Mouse (Mus musculus) hindbrain, embryonic 11.5 days (tissue): ENCODE measurements around the gene Adarb2. TPM values are rescaled to one million over a fixed set of nuclear protein-coding genes. Genes with fewer than 3 reads are reported as not detected.
"Not testable (repeated sequence)": the region's sequence is repeated elsewhere in the genome, so short reads cannot be mapped to it uniquely, and the experiment has no call there.

ENCODE experiments used
- ATAC-seq: fragments of 200-750 bp; cut with Nextera tagmentation; 2 replicates; pipeline ENCODE4 v1.8.0; 2017; ENCODE audit warnings: mild to moderate bottlenecking, moderate TSS enrichment, moderate library complexity; ENCODE audit not compliant: low FRiP score
- DNase-seq: peaks from one replicate; pipeline ENCODE4 v3.0.0-alpha.2; 2015; ENCODE audit warnings: low spot score
- H3K27ac ChIP-seq: fragments of 300-500 bp; sonication (generic); 2 replicates; pipeline ENCODE4 v1.5.1; 2014; ENCODE audit warnings: mild to moderate bottlenecking, low read depth, low read length
- H3K27me3 ChIP-seq: fragments of 300-500 bp; sonication (generic); 2 replicates; pipeline ENCODE4 v1.6.1; 2014; ENCODE audit warnings: mild to moderate bottlenecking, low read length, moderate library complexity, mixed read lengths; ENCODE audit not compliant: control insufficient read depth, insufficient read depth
- H3K36me3 ChIP-seq: fragments of 300-500 bp; sonication (generic); 2 replicates; pipeline ENCODE4 v1.6.1; 2014; ENCODE audit warnings: mild to moderate bottlenecking, low read length, moderate library complexity, mixed read lengths; ENCODE audit not compliant: control insufficient read depth, insufficient read depth
- H3K4me1 ChIP-seq: fragments of 300-500 bp; sonication (generic); replicated peaks from 2 replicates; pipeline ENCODE4 v1.6.1; 2014; ENCODE audit warnings: low read length, mixed read lengths; ENCODE audit not compliant: control insufficient read depth, insufficient read depth
- H3K4me2 ChIP-seq: fragments of 300-500 bp; sonication (generic); replicated peaks from 2 replicates; pipeline ENCODE4 v1.6.1; 2014; ENCODE audit warnings: mild to moderate bottlenecking, low read depth, low read length
- H3K4me3 ChIP-seq: fragments of 300-500 bp; sonication (generic); 2 replicates; pipeline ENCODE4 v1.5.1; 2014; ENCODE audit warnings: low read depth, low read length
- H3K9ac ChIP-seq: fragments of 300-500 bp; sonication (generic); 2 replicates; pipeline ENCODE4 v1.6.1; 2014; ENCODE audit warnings: low read depth, low read length
- H3K9me3 ChIP-seq: fragments of 300-500 bp; sonication (generic); 2 replicates; pipeline ENCODE4 v1.6.1; 2016; ENCODE audit warnings: low read length; ENCODE audit not compliant: control insufficient read depth
- WGBS: fragments of 180-500 bp; shearing (Covaris S2); extraction: QIAGEN DNeasy Blood & Tissue Kit; methylation state at CpG from one replicate; pipeline ENCODE4 v1.1.7; 2014; 5-methylcytosine and 5-hydroxymethylcytosine counted together
- polyA plus RNA-seq: library from polyadenylated mRNA; unstranded; fragments of >200 nt; fragmentation: Nextera tagmentation; extraction: Ambion mirVana; gene quantifications from 2 replicates; pipeline ENCODE4 v1.2.1, GENCODE M21; 2014

Gene Adarb2
- polyA plus RNA-seq, 1 experiment from 2014 or later: 19.3 TPM

DNA sequence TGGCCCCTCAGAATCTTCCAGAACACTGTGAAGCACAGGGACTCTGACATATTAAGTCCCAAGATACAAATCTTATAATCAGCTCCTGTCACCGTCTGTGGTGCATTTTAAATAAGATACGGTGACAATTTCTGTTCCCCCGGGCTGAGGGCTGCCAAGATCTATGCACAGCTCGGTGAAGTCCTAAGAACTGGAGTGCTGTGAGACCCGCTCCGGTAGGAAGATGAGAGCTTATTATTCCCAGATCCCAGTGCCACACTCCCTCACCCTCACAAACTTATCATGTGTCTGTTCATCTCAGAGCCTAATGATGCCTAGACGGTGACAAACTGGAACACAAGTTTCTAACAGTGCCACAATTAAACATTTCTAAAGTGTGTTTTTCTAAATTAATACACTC lies 384.8 kb downstream of the Adarb2 start:
- no peak for ATAC-seq
- Histone ChIP-seq H3K4me2 (no peak overlapping the region), H3K27ac (no peak overlapping the region), H3K4me3 (no peak overlapping the region), H3K36me3 (no peaks in the 10 kb centered on the region), H3K4me1 (no peaks in the 10 kb centered on the region), H3K27me3 (no peaks in the 10 kb centered on the region), H3K9me3 (no peaks in the 10 kb centered on the region), H3K9ac (no peak overlapping the region)
- whole genome bisulfite sequencing: 88% methylated on average over 7 of the region's 7 CpGs
- no peak for DNase-seq

DNA sequence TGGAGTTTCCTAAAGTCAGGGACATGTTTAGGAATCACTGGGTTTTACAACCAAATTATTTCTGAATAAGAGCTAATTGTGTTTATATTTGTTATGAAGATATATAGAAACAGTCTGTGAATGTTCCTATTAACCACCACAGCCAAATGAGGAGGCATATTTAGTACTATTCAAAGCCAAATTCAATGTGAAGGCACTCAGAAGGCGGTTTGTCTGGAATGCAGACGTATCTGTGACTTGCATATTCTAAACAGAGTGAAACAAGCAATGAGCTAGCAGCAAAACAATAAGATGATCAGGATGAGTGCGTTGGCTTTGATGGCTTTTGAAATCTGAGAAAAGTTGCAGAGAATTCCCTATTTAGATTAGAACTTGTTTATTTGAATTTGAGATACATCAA lies 387.8 kb downstream of the Adarb2 start:
- H3K27me3 ChIP-seq: no peaks in the 10 kb centered on the region
- H3K4me3 ChIP-seq: no peak overlapping the region
- H3K4me1 ChIP-seq: no peaks in the 10 kb centered on the region
- ATAC-seq: no peak
- H3K36me3 ChIP-seq: no peaks in the 10 kb centered on the region
- DNase-seq: no peak
- H3K9ac ChIP-seq: no peak overlapping the region
- H3K4me2 ChIP-seq: no peak overlapping the region
- 81% methylated on average over 3 of the region's 3 CpGs for WGBS
- H3K27ac ChIP-seq: no peak overlapping the region
- H3K9me3 ChIP-seq: no peaks in the 10 kb centered on the region

DNA sequence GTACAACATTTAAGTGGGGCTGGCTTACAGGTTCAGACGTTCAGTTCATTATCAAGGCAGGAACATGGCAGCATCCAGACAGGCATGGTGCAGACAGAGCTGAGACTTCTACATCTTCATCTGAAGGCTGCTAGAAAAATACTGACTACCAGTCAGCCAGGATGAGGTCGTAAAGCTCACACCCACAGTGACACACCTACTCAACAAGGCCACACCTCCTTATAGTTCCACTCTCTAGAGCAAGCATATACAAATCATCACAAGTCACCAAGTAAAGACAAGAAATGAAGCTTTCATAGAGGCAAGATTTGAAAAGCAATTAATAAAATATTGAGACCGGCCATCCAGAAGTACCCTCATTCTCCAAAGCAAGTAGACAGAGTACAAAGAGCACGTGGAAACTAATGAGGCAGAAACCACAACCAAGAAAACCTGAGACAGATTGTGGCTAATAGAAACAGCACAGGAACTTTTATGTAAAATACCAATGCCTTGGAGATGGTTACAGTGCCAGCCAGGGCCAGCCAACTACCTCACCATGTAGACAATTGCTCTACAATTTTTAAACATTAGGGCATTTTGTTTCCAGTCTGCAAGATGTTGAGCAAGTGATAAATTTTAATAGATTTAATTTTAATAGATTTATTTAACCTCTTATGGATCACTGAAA lies 394.4 kb downstream of the Adarb2 start:
- no peaks in the 10 kb centered on the region for H3K4me1 ChIP-seq
- ATAC-seq: no peak
- H3K9me3 ChIP-seq: no peaks in the 10 kb centered on the region
- no peaks in the 10 kb centered on the region for H3K36me3 ChIP-seq
- H3K9ac ChIP-seq: no peak overlapping the region
- no peak overlapping the region for H3K4me3 ChIP-seq
- H3K27ac ChIP-seq: no peak overlapping the region
- H3K4me2 ChIP-seq: no peak overlapping the region
- H3K27me3 ChIP-seq: no peaks in the 10 kb centered on the region
- no peak for DNase-seq
- WGBS: 84% methylated on average over 4 of the region's 4 CpGs

DNA sequence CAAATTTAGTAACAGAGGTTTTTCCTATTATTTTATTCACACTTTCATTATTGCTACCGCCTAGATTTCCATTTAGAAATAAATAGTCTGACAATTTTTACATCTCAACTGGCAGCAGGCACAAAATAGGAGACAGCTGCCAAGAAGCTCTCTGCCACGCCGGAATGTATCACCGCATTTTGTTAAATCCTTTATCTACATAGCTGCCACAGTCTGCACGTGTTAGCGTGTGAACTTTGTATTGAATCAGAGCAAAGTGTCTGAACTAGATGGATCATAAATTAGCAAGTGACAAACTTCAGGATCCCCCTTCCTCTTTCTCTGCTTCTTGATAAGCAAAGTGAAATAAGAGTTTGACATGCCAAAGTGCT lies 395.0 kb downstream of the Adarb2 start:
- H3K4me2 ChIP-seq: no peak overlapping the region

DNA sequence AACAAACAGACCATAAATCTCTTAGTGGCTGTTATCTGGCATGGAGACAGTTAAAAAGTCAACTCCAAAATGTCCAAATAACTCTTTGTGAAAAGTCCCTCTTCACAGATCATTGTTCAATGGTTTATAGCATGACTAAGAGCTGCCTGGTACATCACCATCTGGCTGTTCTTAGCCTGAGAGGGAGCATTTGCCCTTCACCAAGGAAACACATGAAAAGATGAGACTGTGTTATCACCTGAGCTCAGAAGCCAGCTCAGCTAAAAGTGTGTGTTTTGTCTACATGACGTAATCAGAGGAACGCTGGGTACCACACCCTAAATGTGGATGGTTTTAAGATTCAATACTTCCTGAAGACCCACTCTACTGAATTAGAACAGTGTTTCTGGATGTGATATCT lies 403.0 kb downstream of the Adarb2 start:
- Histone ChIP-seq H3K27me3 (no peaks in the 10 kb centered on the region), H3K4me3 (no peak overlapping the region), H3K9me3 (no peaks in the 10 kb centered on the region), H3K9ac (no peak overlapping the region), H3K4me1 (no peaks in the 10 kb centered on the region), H3K4me2 (no peak overlapping the region), H3K27ac (no peak overlapping the region), H3K36me3 (no peaks in the 10 kb centered on the region)
- no peak for ATAC-seq
- 95% methylated on average over 2 of the region's 2 CpGs for WGBS
- no peak for DNase-seq

More for the DNA sequence above, 395.0 kb downstream of the Adarb2 start:
- ATAC-seq (no peak), DNase-seq (no peak)
- Histone ChIP-seq H3K9me3 (no peaks in the 10 kb centered on the region), H3K27me3 (no peaks in the 10 kb centered on the region), H3K36me3 (no peaks in the 10 kb centered on the region), H3K9ac (no peak overlapping the region), H3K4me1 (no peaks in the 10 kb centered on the region), H3K27ac (no peak overlapping the region), H3K4me3 (no peak overlapping the region)
- 86% methylated on average over 6 of the region's 6 CpGs for WGBS

DNA sequence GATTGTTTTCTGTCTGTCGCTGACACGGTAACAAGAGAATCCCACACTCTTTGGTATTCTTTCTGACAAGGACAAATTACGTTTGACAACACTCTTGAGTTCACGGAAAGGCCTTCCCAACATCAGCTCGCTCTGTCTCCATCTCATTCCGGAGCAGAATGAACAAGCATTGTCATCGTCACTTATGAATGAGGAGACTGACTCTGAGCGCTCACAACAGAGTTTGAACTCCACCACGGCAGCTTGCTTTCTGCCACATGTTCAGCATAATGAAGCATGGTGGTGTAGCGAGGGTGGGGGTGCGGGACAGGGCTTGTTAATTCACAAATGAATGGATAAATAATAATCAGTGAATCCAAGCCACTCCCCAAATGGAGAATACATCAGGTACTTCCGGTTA lies 405.4 kb downstream of the Adarb2 start:
- no peaks in the 10 kb centered on the region for H3K27me3 ChIP-seq
- H3K4me3 ChIP-seq: no peak overlapping the region
- H3K9me3 ChIP-seq: no peaks in the 10 kb centered on the region
- H3K9ac ChIP-seq: no peak overlapping the region
- H3K4me1 ChIP-seq: no peaks in the 10 kb centered on the region
- H3K27ac ChIP-seq: no peak overlapping the region
- DNase-seq (no peak), ATAC-seq (peak; percentile 61)
- H3K36me3 ChIP-seq: no peaks in the 10 kb centered on the region
- H3K4me2 ChIP-seq: no peak overlapping the region
- 57% methylated on average over 12 of the region's 12 CpGs for WGBS

DNA sequence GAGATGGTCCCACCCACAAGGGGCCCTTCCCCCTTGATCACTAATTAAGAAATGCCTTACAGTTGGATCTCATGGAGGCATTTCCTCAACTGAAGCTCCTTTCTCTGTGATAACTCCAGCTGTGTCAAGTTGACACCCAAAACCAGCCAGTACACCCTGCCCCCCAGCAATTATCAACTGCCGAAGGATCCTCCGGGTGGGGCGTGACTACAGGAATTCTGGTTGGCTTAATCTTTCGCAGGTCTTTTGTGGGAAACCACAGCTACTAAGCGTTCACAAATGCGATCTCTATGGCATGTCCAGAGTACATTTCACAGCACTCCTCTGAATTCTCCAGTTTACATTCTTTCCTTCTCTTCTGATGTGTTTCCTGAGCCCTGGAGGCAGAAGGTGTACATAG lies 406.3 kb downstream of the Adarb2 start:
- not testable (repeated sequence) for H3K9me3 ChIP-seq, ATAC-seq
- 87% methylated on average over 6 of the region's 6 CpGs for WGBS

DNA sequence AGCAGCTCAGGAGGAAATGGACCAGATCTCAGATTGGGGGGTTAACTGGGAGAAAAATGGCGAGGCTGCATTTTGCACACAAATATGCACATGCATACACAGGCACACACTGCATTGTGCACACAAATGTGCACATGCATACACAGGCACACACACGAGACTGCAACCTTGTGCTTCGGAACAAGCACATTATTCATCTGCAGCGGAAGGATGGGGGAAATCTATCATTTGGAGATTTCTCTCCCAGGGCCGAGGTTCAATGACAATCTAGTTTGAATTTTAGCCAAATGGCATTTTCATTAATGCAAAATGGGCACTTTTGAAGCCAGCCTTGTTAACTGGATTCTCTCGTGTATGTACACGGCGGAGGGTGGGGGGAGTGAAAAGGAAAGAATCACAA lies 408.3 kb downstream of the Adarb2 start:
- no peaks in the 10 kb centered on the region for H3K27me3 ChIP-seq
- 79% methylated on average over 8 of the region's 8 CpGs for WGBS
- no peak overlapping the region for H3K4me3 ChIP-seq
- no peak overlapping the region for H3K4me2 ChIP-seq
- H3K27ac ChIP-seq: no peak overlapping the region
- ATAC-seq: no peak
- H3K9me3 ChIP-seq: no peaks in the 10 kb centered on the region
- H3K36me3 ChIP-seq: no peaks in the 10 kb centered on the region
- no peaks in the 10 kb centered on the region for H3K4me1 ChIP-seq
- no peak overlapping the region for H3K9ac ChIP-seq
- no peak for DNase-seq

More for the DNA sequence above, 406.3 kb downstream of the Adarb2 start:
- not testable (repeated sequence) for H3K27ac ChIP-seq, H3K4me2 ChIP-seq, H3K27me3 ChIP-seq, H3K9ac ChIP-seq, H3K36me3 ChIP-seq, H3K4me3 ChIP-seq, DNase-seq, H3K4me1 ChIP-seq

DNA sequence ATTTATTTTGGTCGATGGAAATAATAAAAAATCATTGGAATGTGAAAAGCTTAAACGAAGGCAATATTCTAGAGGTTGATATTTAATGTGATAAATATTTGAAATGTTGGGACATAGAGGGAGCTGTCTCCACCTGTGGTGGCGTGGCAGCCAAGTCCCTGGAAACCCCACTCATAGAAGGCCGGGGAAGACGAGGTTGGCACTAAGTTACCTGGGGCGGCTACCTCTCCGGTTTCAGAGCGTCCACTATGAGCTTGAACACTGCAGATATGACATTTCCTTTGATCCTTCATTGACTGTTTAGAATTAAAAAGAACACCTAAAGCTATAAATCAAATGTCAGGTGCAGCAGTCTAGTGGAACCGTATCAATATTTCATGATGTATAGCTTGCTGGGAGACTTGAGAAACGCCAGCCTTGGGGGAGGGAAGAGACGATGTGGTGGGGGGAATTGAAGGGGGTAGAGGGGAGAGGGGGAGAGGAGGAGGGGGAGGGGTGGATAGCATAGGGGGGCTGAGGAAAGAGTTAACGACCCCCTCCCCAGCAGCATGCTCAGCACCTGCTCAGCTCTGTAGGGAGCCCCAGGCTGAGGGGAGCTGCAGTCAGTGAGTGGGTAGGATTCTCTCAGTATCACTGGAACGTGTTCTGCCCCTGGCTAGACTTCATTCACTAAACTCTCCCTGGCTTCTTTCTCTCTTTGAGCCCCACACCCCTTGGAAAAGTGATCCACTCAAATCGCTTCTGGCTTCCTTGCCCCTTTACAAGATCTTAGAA lies 410.1 kb downstream of the Adarb2 start:
- no peak overlapping the region for H3K4me3 ChIP-seq
- DNase-seq (no peak), ATAC-seq (peak; percentile 63; the same call in 1 of the 2 replicates)
- H3K9me3 ChIP-seq: no peaks in the 10 kb centered on the region
- no peak overlapping the region for H3K4me2 ChIP-seq
- H3K4me1 ChIP-seq: no peaks in the 10 kb centered on the region
- H3K9ac ChIP-seq: no peak overlapping the region
- no peak overlapping the region for H3K27ac ChIP-seq
- WGBS: 68% methylated on average over 14 of the region's 14 CpGs
- no peaks in the 10 kb centered on the region for H3K27me3 ChIP-seq
- H3K36me3 ChIP-seq: no peaks in the 10 kb centered on the region
